Mouse (Mus musculus) liver, embryonic 16.5 days (tissue): ENCODE measurements around the gene Mecom. TPM values are rescaled to one million over a fixed set of nuclear protein-coding genes. Genes with fewer than 3 reads are reported as not detected.

ENCODE experiments used
- polyA plus RNA-seq: library from polyadenylated mRNA; unstranded; fragments of >200 nt; fragmentation: Nextera tagmentation; extraction: Ambion mirVana; gene quantifications from 2 replicates; pipeline ENCODE4 v1.2.1, GENCODE M21; 2015

Mecom gene
- polyA plus RNA-seq, 1 experiment from 2014 or later: 1.0 TPM

Other genes with a start within 250 kb of the Mecom start
- gene Actrt3, start 51.9 kb upstream of the Mecom start, polyA plus RNA-seq: not detected in 2 replicates
- 13.4 and 14.2 TPM in 2 replicates for gene Mynn, start 54.1 kb upstream of the Mecom start, polyA plus RNA-seq
- not detected in 2 replicates for gene Lrriq4, start 96.5 kb upstream of the Mecom start, polyA plus RNA-seq
- 0.06 TPM in 2 replicates for gene Lrrc34, start 99.9 kb upstream of the Mecom start, polyA plus RNA-seq
- gene Lrrc31, start 151.8 kb upstream of the Mecom start, polyA plus RNA-seq: not detected in 2 replicates
- gene Samd7, start 198.3 kb upstream of the Mecom start, polyA plus RNA-seq: 0.02 and 0.06 TPM in 2 replicates
- gene Sec62, start 244.9 kb upstream of the Mecom start, polyA plus RNA-seq: 45.1 and 51.3 TPM in 2 replicates